In genomic region chr3:9408896-9409295, GRCm38 (mm10) we compare ENCODE assay signal across 15 mouse cellular contexts.
"Had no signal": no experiment of that assay in that cellular context is flagged by ENCODE, and none has a peak within 500 bp of the region (broad histone marks: within the 10 kb centered on the region; RNA-seq: fewer than 3 reads in every experiment).

No protein-coding gene starts in this region.

- H3K27ac ChIP-seq: neural tube, embryonic 15.5 days; stomach, embryonic 15.5 days; stomach, postnatal 0 days had no signal

- DNase-seq: retina, postnatal 1 day; right cerebral cortex, adult 18-20 months; right cerebral cortex, postnatal 14 days; right cerebral cortex, postnatal 25 days; right cerebral cortex, postnatal 4 days; spleen, adult 18-20 months; thymus, adult 18-20 months; thymus, adult 2 months; thymus, postnatal 14 days; thymus, postnatal 25 days; thymus, postnatal 36 days; thymus, postnatal 4 days had no signal

- H3K4me3 ChIP-seq: neural tube, embryonic 15.5 days; stomach, embryonic 15.5 days had no signal

- H3K27me3 ChIP-seq: neural tube, embryonic 15.5 days; stomach, embryonic 15.5 days had no signal

- H3K9me3 ChIP-seq: neural tube, embryonic 15.5 days; stomach, embryonic 15.5 days had no signal

- H3K36me3 ChIP-seq: neural tube, embryonic 15.5 days; stomach, embryonic 15.5 days had no signal
